Mouse (Mus musculus) thymus, adult 2 months (tissue): ENCODE data around the gene Wdcp.

Experiments used
- CTCF ChIP-seq: fragments of 200-500 bp; IDR thresholded peaks from 2 replicates; pipeline ENCODE4 v1.5.1; 2012; ENCODE audit warnings: mild to moderate bottlenecking, control low read depth, low read length, moderate library complexity, borderline replicate concordance; ENCODE audit not compliant: control insufficient read depth, poor library complexity, insufficient read depth; ENCODE audit errors: extremely low read depth
- POLR2A ChIP-seq: fragments of 200-500 bp; IDR thresholded peaks from 2 replicates; pipeline ENCODE4 v1.6.1; 2012; ENCODE audit warnings: mild to moderate bottlenecking, low read length, control low read depth, moderate library complexity; ENCODE audit not compliant: control insufficient read depth, poor library complexity, insufficient read depth; ENCODE audit errors: extremely low read depth

DNA sequence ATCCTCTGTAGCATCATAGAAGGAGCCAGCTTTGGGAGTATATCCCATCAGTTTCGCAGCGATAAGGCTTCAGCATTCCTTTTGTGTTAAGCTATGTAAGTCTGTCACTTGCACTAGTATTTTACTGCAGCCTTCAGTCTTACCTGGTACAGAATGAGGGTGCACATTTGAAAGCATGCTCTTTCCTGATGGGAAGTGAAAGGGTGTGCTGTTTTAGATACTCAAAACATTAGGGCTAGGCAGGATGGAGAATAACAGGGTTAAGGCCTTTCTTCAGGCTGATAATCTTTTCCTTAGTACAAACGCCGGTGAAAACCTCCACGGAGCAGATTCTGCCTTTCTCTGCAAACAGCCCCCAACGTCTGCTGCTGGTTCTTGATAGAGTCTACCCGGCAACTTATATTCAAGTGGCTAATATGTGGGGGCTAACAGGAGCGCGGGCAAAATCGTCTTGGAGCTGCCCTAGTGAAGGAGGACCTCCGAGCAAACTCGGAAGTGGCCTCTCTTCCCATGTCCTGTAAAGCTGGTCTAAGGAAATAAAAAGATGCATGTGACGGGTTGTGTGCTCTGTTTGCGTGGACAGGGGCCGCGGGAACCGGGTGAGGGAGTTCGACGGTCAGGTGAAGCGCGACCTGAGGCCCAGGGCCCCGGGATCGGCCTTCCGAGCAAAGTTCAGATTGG lies 26.3 kb upstream of the Wdcp start:
- TF ChIP-seq POLR2A = no peak
- no peak for TF ChIP-seq CTCF
